Mouse (Mus musculus) adrenal gland, postnatal 25 days (tissue): ENCODE results near the gene Map7d1. TPM values are rescaled to one million over a fixed set of nuclear protein-coding genes. Genes with fewer than 3 reads are reported as not detected.
"Not testable (repeated sequence)": the region's sequence is repeated elsewhere in the genome, so short reads cannot be mapped to it uniquely, and the experiment has no call there.

Source experiments
- DNase-seq: peaks from one replicate; pipeline ENCODE4 v3.0.0; 2021; ENCODE audit warnings: mixed read lengths
- total RNA-seq: library from RNA; stranded (reverse); gene quantifications from 2 replicates; pipeline ENCODE4 v1.2.3, GENCODE M21; 2021

Map7d1 gene
- total RNA-seq, 1 experiment from 2014 or later: 55.0 TPM

DNA sequence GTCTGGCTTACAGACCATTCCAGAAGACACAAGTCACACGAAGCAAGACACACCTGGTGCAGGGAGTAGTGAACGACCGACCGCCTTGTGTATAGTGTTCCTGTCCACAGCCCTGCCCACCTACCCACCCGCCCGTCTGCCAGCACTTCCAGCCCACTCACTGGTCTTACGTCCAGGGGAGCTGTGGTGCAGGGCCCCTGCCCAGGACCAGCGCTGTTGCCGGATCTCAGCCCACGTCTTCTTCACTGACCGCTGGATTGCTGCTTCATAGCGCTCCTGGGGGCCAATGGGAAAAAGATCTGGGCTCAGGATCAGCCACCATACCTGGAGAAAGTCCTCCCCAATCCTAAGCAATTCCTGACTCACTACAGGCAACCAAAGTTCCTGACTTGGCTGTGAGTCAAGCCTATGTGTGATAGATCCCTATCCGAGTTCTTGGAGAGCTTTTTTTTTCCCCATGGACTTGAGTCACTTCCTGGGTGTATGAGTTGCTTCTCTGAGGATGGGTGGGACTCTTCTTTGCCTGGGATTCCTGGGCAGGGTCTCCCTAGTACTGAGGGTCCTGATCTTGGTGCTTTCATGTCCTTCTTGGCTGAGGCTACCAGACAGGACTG is 16.2 kb downstream of the Map7d1 start:
- DNase-seq: no peak

DNA sequence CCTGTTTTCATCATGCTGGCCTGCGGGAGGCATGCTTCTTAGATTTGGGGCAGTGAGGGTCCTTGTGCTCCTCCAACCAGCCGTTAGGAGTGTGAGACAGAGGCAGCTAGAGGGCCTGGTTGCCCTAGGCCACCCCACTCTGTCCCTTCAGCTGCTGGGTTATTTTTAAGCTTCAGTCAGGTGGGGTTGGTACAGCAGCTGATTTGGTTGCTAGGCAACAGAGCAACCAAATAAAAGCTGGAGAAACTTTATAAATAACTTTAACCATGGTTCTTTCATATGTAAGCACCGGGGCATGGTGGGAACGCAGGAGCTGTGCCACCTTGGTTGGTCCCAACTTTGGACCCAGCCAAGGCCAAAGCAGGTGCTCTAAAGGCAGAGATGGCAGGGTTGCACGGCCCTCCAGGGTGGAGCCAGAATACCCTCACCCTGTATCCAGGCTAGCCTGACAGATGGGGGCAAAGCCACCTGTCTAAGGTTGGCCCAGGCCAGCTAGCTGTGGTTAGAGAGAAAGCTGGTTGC is 18.4 kb downstream of the Map7d1 start:
- DNase-seq: no peak

DNA sequence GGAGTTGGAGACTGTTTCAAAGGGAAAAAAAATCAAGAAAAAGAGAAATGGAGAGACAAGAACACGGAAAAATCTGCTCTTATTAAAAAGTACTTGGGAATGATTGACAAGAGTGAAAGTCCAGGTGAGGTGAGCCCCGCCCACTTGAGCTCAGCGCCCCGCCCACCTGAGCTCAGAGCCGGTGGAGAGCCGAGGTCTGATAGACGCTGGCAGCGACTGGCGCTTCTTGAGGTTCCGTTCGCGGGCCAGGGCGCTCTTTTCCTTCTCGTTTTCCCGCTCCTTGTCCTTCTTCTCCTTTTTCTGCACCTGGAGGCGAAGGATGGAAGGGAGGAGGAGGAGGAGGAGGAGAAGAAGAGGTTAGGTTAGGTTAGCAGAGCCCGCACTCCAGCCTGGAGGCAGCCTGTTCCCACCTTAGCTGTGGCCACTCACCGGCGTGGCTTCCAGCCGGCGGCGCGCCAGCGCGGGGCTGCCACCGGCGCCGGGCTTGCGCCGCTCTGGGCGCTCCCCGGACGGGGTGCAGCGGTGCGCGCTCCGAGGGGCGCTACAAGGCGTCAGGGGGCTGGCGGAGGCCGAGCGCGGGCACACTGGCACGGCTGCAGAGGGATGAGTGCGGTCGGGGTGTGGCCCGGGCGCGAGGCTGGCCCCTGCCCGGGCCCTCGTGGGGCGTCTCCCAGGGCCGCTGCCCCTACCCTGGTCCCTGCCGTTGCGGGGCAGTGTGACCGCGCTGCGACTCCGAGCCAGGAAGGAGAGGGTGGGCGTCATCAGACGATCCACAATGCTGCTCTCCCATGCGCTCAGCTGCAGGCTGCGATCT is 19.5 kb downstream of the Map7d1 start:
- no peak for DNase-seq

DNA sequence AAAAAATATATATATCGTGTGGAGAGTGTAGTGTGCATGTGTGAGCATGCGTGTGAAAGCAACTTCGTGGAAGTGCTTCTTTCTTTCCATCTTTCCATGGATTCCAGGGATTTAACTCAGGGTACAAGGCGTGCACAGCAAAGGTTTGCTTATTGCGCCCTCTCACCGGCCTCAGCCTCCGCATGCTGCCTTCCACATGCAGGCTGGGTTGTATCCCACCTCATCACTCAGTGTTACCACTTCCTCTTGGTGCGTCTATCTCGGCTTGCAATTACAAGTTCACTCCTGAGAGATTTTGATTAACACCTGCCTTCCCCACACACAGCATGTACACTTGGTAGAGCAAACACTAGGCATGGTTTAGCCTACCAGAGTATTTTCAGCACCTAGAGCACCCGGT is 21.0 kb downstream of the Map7d1 start:
- no peak for DNase-seq

DNA sequence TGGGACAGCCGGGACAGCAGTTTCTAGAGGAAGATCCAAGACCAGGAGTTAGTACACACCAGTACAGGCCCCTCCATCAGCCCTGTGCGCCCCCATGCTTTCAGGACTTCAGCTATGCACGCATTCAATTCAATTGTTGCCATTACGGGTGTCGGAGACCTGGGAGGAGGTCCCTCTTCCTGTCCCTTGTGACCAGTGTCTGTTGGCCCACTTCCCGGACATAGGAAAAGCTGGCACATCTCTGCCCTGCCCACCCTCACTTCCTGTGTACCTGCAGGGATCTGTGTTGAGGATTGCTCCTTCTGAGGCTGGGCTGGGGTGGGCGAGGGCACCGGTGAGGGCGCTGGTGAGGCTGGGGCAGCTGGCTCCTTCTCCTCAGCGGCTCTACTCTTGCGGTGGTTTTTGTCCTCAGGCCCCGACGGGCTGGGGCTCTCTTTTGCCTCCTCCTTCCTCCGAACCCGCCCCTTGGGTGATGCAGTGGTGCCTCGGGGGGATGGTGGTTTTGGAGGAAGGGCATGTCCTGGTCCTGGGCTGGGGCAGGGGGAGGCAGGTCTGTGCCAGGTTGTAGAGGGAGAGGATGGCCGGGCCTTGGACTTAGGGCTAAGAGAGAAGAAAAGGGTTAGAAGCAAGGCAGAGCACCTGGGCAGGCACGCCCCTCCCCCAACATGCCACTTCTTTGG is 21.5 kb downstream of the Map7d1 start:
- no peak for DNase-seq

DNA sequence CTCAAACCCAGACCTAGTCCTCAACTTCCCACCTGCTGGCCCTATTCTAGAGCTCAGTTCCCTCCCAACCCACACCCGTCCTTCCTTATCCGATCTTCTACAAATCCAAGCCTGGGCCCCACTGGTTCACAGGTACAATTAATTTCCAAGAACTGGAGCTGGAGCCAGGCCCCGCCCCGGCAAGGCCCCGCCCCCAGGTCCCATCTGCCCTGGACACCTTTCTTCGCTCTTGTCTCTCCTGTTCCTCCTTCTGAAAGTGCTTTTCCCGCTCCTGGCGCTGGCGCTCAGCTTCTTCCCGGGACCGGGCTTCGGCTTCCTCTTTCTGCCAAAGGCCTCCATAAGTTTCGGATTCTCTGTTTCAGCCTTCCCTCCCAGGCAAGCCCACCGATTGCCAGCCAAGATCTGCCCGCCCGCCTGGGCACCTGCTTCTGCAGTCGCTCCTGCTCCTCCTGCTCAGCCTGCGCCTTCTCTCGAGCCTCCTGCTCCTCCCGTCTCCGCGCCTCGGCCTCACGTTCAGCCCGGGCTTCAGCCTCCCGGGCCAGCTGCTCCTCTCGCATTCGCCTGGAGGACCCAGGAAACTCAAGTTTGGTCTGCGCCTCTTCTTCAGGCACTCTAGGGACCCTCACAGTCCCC is 22.4 kb downstream of the Map7d1 start:
- no peak for DNase-seq

DNA sequence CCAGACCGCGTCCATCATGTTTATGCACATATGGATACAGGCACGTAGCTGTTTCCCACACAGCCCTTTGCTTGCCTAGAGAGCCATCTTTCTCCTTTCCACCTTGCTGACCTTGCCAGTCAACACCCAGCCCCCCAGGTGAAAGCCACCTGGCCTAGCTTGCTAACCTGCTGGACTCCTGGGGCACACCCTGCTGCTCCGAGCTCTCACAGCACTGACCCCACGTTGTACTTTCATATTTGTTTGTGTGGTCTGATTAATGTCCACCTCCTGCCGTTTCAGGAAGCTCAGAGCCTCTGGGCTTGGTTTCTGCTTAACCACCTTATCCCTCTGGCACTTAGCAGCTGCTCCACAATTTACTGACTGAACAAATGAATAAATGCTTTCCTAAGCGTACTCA is 26.2 kb downstream of the Map7d1 start:
- DNase-seq: no peak

DNA sequence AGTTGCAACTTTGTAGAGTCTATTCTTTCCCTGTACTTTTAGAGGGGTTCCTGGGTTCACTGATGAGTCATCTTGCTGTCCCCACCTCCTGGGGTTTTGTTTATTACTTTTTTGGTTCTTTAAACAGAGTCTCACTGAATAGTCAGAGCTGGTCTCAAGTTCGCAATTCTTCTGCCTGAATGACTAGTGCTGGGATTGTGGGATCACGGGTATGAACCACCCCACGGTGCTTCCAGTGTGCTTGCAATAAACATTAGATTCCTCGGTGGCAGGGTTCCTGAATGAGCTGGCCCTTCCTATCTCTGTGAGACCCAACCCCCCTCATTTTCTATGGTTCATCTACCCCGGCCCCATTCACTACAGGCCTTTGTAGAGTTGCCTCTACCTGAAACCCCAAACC is 28.0 kb downstream of the Map7d1 start:
- DNase-seq: no peak

DNA sequence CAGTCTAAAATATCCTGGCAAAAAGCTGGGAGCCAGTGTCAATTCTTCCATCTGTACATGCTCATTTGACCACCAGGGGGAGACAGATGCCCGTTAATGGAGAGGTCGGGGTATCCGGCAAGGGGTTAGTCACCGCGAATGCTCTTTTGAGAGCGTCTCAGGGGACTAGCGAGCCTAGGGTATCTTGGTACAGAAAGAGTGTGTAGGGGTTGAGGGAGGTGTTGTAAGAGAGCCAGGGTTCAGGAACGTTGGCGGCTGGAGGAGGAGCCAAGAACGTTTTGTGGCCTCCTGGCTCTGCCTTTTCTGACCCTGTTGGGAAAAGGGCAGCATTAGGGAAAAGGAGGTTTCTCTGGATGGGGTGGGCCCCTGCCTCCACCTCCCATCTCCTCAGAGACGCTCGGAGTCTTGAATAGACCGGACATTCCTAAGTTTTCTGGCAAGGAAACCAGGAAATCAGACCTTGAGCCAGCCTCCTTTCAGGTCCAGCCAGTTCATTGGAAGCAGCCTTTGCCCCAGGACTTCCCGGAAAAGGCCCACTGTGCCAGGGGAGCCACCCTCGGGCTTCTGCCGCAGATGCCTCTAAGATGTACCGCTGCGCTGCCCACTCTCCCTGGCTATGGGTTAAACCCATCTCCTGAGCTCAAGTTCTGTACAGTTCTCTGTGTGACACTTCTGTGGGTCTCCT is 28.9 kb downstream of the Map7d1 start:
- DNase-seq: peak; percentile 89

DNA sequence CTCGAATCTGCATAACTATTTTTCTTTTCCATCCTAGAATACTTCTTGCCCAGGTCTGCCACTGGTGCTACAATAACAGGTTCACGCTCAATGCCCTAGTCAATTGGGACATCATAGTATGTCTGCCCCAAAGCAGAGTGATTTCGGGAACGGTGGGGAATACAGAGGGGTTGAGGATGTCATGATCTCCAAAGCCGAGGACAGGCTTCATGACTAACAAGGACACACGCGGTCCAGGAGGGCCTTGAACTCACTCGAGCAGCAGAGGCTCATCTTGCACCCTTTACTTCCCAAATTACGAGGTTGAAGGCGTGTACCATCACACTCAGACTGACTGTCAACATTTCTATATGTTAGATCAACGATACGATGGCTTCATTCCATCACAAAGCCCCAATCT is 29.5 kb downstream of the Map7d1 start:
- DNase-seq: no peak

DNA sequence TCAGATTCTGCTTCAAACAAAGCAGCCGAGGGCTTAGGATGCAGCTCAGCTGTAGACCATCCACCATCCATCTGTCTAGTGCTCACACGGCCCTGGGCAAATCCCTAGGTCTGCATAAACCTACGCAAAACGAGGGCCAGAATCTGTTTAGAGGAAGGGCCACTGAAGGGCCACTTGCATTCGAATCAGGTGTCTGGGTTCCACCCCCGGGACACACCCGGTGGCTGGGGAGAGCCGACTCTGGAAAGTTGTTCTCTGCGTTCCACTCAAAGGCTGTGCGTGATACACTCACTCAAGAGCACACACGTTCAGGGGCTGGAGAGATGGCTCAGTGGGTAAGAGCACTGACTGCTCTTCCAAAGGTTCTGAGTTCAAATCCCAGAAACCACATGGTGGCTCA is 33.5 kb downstream of the Map7d1 start:
- DNase-seq: no peak

DNA sequence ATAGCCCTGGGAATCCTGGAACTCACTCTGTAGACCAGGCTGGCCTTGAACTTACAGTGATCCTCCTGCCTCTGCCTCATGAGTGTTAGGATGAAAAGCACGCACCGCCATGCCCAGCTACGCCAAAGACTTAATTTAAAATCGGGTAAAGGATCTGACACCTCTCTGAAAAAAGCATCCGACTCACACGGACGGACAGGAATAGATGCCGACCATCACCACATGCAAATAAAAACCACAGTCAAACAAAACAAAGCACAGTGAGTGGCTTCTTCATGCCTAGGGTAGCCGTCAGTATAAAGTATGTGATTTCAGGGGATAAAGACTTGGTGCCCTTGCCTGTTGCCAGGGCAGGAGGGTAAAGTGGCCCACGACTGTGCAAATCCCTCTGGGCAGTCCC is 36.1 kb downstream of the Map7d1 start:
- DNase-seq: no peak

DNA sequence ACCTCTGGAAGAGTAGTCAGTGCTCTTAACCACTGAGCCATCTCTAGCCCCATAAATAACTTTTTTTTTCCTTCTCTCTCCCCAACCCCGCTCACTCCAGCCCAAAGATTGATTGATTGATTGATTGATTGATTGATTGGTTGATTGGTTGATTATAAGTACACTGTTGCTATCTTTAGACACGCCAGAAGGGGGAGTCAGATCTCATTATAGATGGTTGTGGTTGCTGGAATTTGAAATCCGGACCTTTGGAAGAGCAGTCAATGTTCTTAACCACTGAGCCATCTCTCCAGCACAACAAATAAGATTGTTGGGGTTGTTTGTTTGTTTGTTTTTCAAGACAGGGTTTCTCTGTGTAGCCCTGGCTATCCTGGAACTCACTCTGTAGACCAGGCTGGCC is 36.6 kb downstream of the Map7d1 start:
- not testable (repeated sequence) for DNase-seq

DNA sequence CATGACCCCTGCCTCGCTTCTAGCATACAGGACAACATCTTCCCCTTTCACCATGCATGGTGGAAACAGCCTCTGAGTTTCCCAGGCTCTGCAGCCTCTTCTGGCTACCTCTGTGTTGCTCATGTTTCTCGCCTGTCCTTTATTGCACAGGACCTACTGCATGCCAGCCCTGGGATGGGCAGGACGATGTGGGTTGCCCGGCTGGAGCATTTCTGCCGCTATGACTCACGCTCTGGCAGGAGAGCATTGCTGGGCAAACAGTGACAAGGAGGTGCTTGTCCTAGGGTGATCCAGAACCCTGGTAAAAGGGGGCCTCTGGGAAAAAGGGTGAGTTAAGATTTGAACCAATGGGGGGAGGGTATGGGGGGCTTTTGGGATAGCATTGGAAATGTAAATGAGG is 38.4 kb downstream of the Map7d1 start:
- DNase-seq: peak; percentile 52

DNA sequence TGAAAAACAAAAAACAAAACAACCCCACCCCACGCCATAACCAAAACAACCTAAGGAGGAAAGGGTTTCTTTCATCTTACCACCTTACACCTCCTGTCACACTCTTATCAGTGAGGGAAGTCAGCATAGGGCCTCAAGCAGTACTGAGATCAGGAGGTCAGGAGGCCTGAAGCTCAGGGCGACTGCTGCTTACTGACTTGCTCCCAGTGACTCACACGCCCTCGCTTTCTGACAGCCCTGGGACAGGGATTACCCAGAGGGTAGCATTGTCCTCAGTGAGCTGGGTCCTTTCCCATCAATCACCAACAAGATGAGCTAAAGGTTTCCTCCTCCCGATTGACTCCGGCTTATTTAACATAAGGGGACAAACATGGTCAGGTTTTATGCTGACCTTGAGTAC is 49.1 kb downstream of the Map7d1 start:
- peak; percentile 50 for DNase-seq

DNA sequence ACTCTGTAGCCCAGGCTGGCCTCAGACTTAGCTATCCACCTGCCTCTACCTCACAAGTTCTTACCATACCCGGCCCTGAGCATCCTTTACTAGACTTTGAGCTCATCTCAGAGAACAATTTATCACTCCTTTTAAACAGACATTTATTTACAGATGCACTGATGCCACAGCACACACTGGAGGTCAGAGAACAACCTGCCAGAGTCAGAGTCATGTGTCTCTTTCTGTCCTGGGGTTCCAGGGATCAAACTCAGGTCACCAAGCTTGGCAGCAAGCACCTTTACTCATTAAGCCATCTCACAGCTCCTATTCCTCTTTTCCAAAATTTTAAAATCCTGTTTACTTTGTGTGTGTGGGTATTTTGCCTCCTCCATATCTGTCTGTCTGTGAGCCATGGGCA is 50.8 kb downstream of the Map7d1 start:
- no peak for DNase-seq

DNA sequence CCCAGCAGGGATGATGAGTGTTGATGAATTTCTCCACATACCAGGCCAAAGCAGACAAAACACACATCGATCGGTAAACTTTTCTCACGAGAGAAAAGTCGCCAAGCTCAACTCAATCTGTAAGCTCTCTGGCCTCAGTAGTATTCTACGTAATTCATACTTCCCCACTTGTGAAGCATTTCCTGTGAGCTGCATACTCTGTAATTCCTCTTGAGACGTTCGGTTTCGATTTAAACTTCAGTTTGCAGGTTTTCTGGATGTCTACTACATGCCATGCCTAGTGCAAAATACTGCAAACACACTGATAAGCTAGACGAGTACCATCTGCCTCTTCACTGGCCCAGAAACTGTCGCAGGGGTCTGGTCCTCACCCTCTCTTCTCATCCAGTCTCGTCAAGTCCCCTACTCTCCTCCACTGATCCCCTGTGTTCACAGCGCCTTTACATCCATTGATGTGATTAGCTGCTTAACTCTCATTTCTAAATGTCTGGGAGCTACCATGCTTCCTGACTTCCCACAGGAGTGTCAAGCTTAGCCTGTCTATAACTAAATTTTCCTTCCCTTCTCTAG is 51.4 kb downstream of the Map7d1 start:
- no peak for DNase-seq

DNA sequence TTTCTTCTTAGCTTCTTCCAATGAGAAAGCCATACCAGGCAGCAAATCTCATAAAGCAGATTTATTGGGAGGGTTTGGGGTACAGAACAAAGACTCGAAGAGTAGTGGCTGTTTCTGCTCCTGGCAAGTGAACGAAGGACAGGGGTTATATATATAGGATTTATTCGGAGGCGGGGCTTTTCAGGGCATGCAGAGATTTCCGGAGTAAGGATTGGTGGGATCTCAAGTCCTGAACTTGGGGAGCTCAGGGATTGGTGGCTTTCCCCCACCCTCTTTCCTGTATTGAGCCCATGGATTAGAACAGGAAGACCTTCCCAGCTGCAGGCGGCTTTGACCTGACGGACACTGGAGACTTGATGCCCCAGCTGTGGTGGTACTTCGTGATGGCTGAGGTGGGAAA is 52.1 kb downstream of the Map7d1 start:
- no peak for DNase-seq

DNA sequence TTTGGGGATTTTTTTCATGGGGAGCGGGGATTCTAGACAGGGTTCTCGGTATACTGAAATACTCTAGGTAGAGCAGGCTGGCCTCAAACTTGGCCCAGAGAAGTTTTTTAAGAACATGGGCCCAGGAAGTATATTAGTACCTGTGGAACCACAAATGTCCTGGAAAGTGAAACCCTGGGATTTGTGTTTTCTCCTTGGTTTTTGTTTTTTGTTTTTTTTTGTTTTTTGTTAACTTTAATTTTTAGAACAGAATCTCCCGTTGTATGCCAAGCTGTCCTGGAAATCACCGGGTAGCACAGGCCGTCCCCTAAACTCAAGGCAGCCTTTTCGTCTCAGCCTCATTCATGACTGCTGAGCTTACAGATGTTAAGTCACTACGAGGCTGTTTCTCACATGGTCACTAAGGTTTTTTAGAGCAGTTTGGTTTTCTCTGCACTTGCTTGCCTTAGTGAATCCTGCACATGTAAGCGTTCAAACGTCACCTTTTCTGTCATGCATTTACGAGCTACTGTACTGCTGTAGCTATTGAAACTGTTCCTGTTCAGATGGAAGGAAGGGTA is 52.7 kb downstream of the Map7d1 start:
- DNase-seq: no peak

DNA sequence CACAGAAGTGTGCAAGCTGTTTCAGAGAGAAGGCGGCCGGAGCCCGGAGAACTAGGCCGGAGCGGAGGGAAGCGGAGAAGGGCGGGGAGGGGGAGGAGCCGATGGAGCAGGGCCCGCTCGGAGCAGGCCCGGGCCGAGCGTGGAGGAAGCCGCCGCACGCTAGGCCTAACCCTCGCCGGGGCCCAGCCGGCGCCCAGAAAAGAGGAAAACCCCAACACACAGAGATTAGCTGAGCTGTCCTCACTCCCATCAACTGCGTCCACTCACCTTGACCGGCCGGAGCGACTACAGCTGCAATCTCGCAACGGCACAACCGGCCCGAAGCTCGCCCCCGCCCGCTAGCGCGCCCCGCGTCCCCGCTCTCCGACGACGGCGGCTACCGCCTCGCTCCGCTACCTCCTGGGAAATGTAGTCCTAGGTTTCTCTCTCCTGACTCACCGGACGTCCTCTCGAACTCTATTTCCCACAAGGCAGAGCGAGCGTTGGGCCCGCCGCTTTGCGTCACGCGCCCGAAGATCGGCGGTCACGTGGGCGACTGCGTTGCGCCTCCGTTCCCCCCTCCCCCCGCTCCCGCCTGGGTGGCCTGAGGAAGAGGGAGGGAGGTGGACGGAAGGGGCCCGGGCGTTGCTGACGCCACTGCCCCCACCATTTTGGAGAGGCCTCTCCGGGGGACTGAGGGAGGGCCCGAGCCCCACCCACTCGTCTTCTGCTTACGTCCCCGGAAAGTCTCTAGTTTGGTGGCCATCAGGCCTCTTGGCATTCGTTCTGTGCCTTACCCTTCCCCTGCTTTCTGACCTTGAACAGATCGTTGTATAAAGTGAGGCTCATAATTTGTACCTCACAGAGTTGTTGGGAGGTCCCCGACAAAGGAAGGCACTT is 53.6 kb downstream of the Map7d1 start, which contains the start of gene Thrap3:
Gene Thrap3 (minus strand): TSS at position 458 of the 879 bp plus-strand sequence.
- DNase-seq: peak; percentile 99
